Mouse (Mus musculus) Patski (cell line): Measurements from ENCODE around the gene Arhgef25. TPM values are rescaled to one million over a fixed set of nuclear protein-coding genes. Genes with fewer than 3 reads are reported as not detected.
A peak's percentile ranks its signal among the peaks of the same experiment; 100 is the strongest.
"Not testable (repeated sequence)": the region's sequence is repeated elsewhere in the genome, so short reads cannot be mapped to it uniquely, and the experiment has no call there.

ENCODE experiments used
- ATAC-seq: fragments of 100-300 bp; one replicate; pipeline ENCODE4 v1.8.0; 2021
- CTCF ChIA-PET: fragments of 350-600 bp; sonication (Branson Sonifier 250); formaldehyde crosslinking; loops from one replicate; lab custom pipeline; 2022; ENCODE audit warnings: inconsistent platforms; lab: Charles Lee
- POLR2A ChIA-PET: fragments of 350-600 bp; sonication (Branson Sonifier 250); formaldehyde crosslinking; loops from one replicate; lab custom pipeline; 2022; ENCODE audit warnings: antibody characterized with exemption, inconsistent platforms; lab: Charles Lee
- DNase-seq: peaks from one replicate; pipeline ENCODE4 v3.0.0-alpha.2; 2011; ENCODE audit warnings: low read depth, low spot score
- H3K27me3 ChIP-seq: fragments of 371-371 bp; one replicate; pipeline ENCODE4 v1.5.1; 2021
- CTCF ChIP-seq: fragments of 100-300 bp; IDR thresholded peaks from one replicate; pipeline ENCODE4 v1.5.1; 2021
- in situ Hi-C: fragments of 300-500 bp; cut with MboI; formaldehyde crosslinking; loops from 3 replicates; pipeline ENCODE4 v1.11.1; 2018; ENCODE audit warnings: low pct_unique_long_range_greater_than_20kb, mixed read lengths
- polyA plus RNA-seq: library from polyadenylated mRNA; unstranded; gene quantifications from one replicate; pipeline ENCODE4 v1.2.3, GENCODE M21; 2021

The Arhgef25 gene
- polyA plus RNA-seq, 1 experiment from 2014 or later, result 106 TPM

GRCm38 (mm10) chr10:127164190-127164589, 25.7 kb downstream of the Arhgef25 start:
- in situ Hi-C loops, result no loop called here
- CTCF ChIA-PET, result interaction anchor here (1.2 to 3.8 kb wide), 3 partner anchors 10 to 41 kb away, joined by 3 to 18 read pairs (median 4); no protein-coding TSS in a partner anchor
- no peak for TF ChIP-seq CTCF
- no peaks in the 10 kb centered on the region for H3K27me3 ChIP-seq
- POLR2A ChIA-PET, result interaction anchor here (0.9 to 2.0 kb wide), 4 partner anchors 11 to 41 kb away, joined by 3 to 7 read pairs (median 4); no protein-coding TSS in a partner anchor
- no peak for ATAC-seq
- no peak for DNase-seq

- CTCF ChIA-PET, result interaction anchor here (1.2 to 3.8 kb wide), 3 partner anchors 9 to 40 kb away, joined by 4 to 18 read pairs (median 13); no protein-coding TSS in a partner anchor
- DNase-seq, in situ Hi-C loops, ATAC-seq, H3K27me3 ChIP-seq: not testable (repeated sequence)
- POLR2A ChIA-PET, result interaction anchor here (1.2 to 2.0 kb wide), 2 partner anchors 10 to 39 kb away, joined by 4 to 7 read pairs; no protein-coding TSS in a partner anchor
Observed at GRCm38 (mm10) chr10:127162771-127163261, 27.1 kb downstream of the Arhgef25 start.

- CTCF ChIA-PET, result interaction anchor here (3.1 kb wide), 1 partner anchor 14 kb away, joined by 13 read pairs; no protein-coding TSS in a partner anchor
- ATAC-seq, result no peak
- no peak for DNase-seq
- no peaks in the 10 kb centered on the region for H3K27me3 ChIP-seq
- no peak for TF ChIP-seq CTCF
- POLR2A ChIA-PET, result no interaction called here
- in situ Hi-C loops, result no loop called here
Observed at GRCm38 (mm10) chr10:127160728-127161127, 29.2 kb downstream of the Arhgef25 start.

- TF ChIP-seq CTCF, result no peak
- ChIA-PET POLR2A (no interaction called here), CTCF (no interaction called here)
- no peaks in the 10 kb centered on the region for H3K27me3 ChIP-seq
- ATAC-seq, result no peak
- no peak for DNase-seq
- in situ Hi-C loops, result no loop called here
Observed at GRCm38 (mm10) chr10:127160081-127160480, 29.8 kb downstream of the Arhgef25 start.

GRCm38 (mm10) chr10:127158471-127158870, 31.4 kb downstream of the Arhgef25 start:
- ATAC-seq (no peak), DNase-seq (no peak)
- H3K27me3 ChIP-seq, result no peaks in the 10 kb centered on the region
- no peak for TF ChIP-seq CTCF
- ChIA-PET POLR2A (no interaction called here), CTCF (interaction anchor here (1.1 to 1.5 kb wide), 2 partner anchors 13 to 87 kb away, joined by 3 read pairs; no protein-coding TSS in a partner anchor)
- in situ Hi-C loops, result no loop called here

- no peak for TF ChIP-seq CTCF
- ATAC-seq (no peak), DNase-seq (no peak)
- in situ Hi-C loops, result no loop called here
- no peaks in the 10 kb centered on the region for H3K27me3 ChIP-seq
- ChIA-PET POLR2A (interaction anchor here (1.4 to 1.7 kb wide), 2 partner anchors 8 to 10 kb away, joined by 4 to 6 read pairs; partner anchors contain the start of gene B4galnt1), CTCF (no interaction called here)
Observed at GRCm38 (mm10) chr10:127156511-127156910, 33.4 kb downstream of the Arhgef25 start.

- TF ChIP-seq CTCF, result no peak
- CTCF ChIA-PET, result interaction anchor here (2.0 kb wide), 1 partner anchor 11 kb away, joined by 6 read pairs; no protein-coding TSS in a partner anchor
- no peak for ATAC-seq
- no peak for DNase-seq
- in situ Hi-C loops, result no loop called here
- POLR2A ChIA-PET, result interaction anchor here (1.4 to 1.7 kb wide), 2 partner anchors 9 to 10 kb away, joined by 4 to 6 read pairs; partner anchors contain the start of gene B4galnt1
- H3K27me3 ChIP-seq, result no peaks in the 10 kb centered on the region
Observed at GRCm38 (mm10) chr10:127156089-127156488, 33.8 kb downstream of the Arhgef25 start.

- DNase-seq (no peak), ATAC-seq (peak; percentile 19)
- ChIA-PET POLR2A (interaction anchor here (1.7 kb wide), 1 partner anchor 12 kb away, joined by 6 read pairs; no protein-coding TSS in a partner anchor), CTCF (interaction anchor here (1.2 to 3.6 kb wide), 5 partner anchors 9 to 68 kb away, joined by 3 to 18 read pairs (median 6); partner anchors contain the start of gene B4galnt1)
- H3K27me3 ChIP-seq, result no peaks in the 10 kb centered on the region
- TF ChIP-seq CTCF, result no peak
- in situ Hi-C loops, result no loop called here
Observed at GRCm38 (mm10) chr10:127154652-127155051, 35.2 kb downstream of the Arhgef25 start.

- in situ Hi-C loops, result no loop called here
- no peak for DNase-seq
- ATAC-seq, result peak; percentile 48
- TF ChIP-seq CTCF, result no peak
- no peaks in the 10 kb centered on the region for H3K27me3 ChIP-seq
- POLR2A ChIA-PET, result no interaction called here
- CTCF ChIA-PET, result interaction anchor here (1.1 to 3.6 kb wide), 6 partner anchors 9 to 68 kb away, joined by 3 to 18 read pairs (median 5); partner anchors contain the start of gene B4galnt1
Observed at GRCm38 (mm10) chr10:127154241-127154640, 35.6 kb downstream of the Arhgef25 start.

GRCm38 (mm10) chr10:127153323-127153722, 36.6 kb downstream of the Arhgef25 start:
- no peak for DNase-seq
- in situ Hi-C loops, result no loop called here
- POLR2A ChIA-PET, result interaction anchor here (0.6 to 1.4 kb wide), 2 partner anchors 10 to 337 kb away, joined by 4 to 7 read pairs; no protein-coding TSS in a partner anchor
- CTCF ChIA-PET, result interaction anchor here (1.1 to 3.6 kb wide), 5 partner anchors 11 to 69 kb away, joined by 3 to 18 read pairs (median 3); partner anchors contain the start of gene B4galnt1
- no peak for ATAC-seq
- no peaks in the 10 kb centered on the region for H3K27me3 ChIP-seq
- TF ChIP-seq CTCF, result no peak

- DNase-seq, ATAC-seq, in situ Hi-C loops, H3K27me3 ChIP-seq: not testable (repeated sequence)
- ChIA-PET POLR2A (interaction anchor here (0.6 to 1.4 kb wide), 2 partner anchors 11 to 338 kb away, joined by 4 to 7 read pairs; no protein-coding TSS in a partner anchor), CTCF (interaction anchor here (1.5 to 3.6 kb wide), 2 partner anchors 11 to 19 kb away, joined by 3 to 18 read pairs; partner anchors contain the start of gene B4galnt1)
Observed at GRCm38 (mm10) chr10:127152556-127152955, 37.3 kb downstream of the Arhgef25 start.

- ATAC-seq, in situ Hi-C loops, H3K27me3 ChIP-seq, DNase-seq: not testable (repeated sequence)
- ChIA-PET POLR2A (interaction anchor here (0.6 kb wide), 1 partner anchor 45 kb away, joined by 3 read pairs; no protein-coding TSS in a partner anchor), CTCF (interaction anchor here (1.5 kb wide), 1 partner anchor 20 kb away, joined by 5 read pairs; no protein-coding TSS in a partner anchor)
Observed at GRCm38 (mm10) chr10:127151233-127151632, 38.6 kb downstream of the Arhgef25 start.
